Mouse (Mus musculus) ES-E14 (cell line): ENCODE results near the gene Gm17087. TPM values are rescaled to one million over a fixed set of nuclear protein-coding genes. Genes with fewer than 3 reads are reported as not detected.

ENCODE experiments used
- DNase-seq: peaks from one replicate; pipeline ENCODE4 v3.0.0-alpha.2; 2013; ENCODE audit warnings: low read depth, low spot score
- H3K27ac ChIP-seq: 2 replicates; pipeline ENCODE4 v1.5.1; 2012; ENCODE audit warnings: low read depth, mild to moderate bottlenecking, low read length, moderate library complexity, mixed read lengths; ENCODE audit not compliant: poor library complexity, insufficient read depth, severe bottlenecking
- H3K36me3 ChIP-seq: 2 replicates; pipeline ENCODE4 v1.6.1; 2012; ENCODE audit warnings: mild to moderate bottlenecking, low read length, moderate library complexity, mixed read lengths; ENCODE audit not compliant: control insufficient read depth, poor library complexity, insufficient read depth, severe bottlenecking
- H3K4me1 ChIP-seq, 2 experiments: fragments of 150-350 bp in 1 of 2; sonication (generic) in 1 of 2; 2 replicates each; pipeline ENCODE4 v1.6.1; 2012; ENCODE audit warnings: low read length in 2 of 2, mild to moderate bottlenecking in 1 of 2, mixed read lengths in 1 of 2; ENCODE audit not compliant: control insufficient read depth in 2 of 2, insufficient read depth in 2 of 2, poor library complexity in 1 of 2
- H3K4me3 ChIP-seq, 2 experiments: fragments of 150-350 bp in 1 of 2; sonication (generic) in 1 of 2; 2 replicates each; pipeline ENCODE4 v1.5.1; 2012; ENCODE audit warnings: low read length in 2 of 2, low read depth in 1 of 2, mild to moderate bottlenecking in 1 of 2, mixed read lengths in 1 of 2; ENCODE audit not compliant: insufficient read depth in 1 of 2, poor library complexity in 1 of 2, severe bottlenecking in 1 of 2
- H3K9ac ChIP-seq: 2 replicates; pipeline ENCODE4 v1.6.1; 2012; ENCODE audit warnings: low read depth, mild to moderate bottlenecking, low read length, mixed read lengths; ENCODE audit not compliant: poor library complexity, insufficient read depth, severe bottlenecking
- H3K9me3 ChIP-seq: fragments of 150-350 bp; sonication (generic); 2 replicates; pipeline ENCODE4 v1.6.1; 2012; ENCODE audit warnings: low read depth, mild to moderate bottlenecking, low read length; ENCODE audit not compliant: control insufficient read depth, insufficient read depth
- CHD2 ChIP-seq: IDR thresholded peaks from 2 replicates; pipeline ENCODE4 v1.6.1; 2014; ENCODE audit warnings: mild to moderate bottlenecking, low read depth, low read length, inconsistent platforms
- HCFC1 ChIP-seq: IDR thresholded peaks from 2 replicates; pipeline ENCODE4 v1.6.1; 2012; ENCODE audit warnings: low read length, inconsistent platforms, borderline replicate concordance; ENCODE audit not compliant: insufficient read depth
- MAFK ChIP-seq: IDR thresholded peaks from 2 replicates; pipeline ENCODE4 v1.6.1; 2014; ENCODE audit warnings: mild to moderate bottlenecking, low read depth, low read length, inconsistent platforms; ENCODE audit not compliant: insufficient read depth
- ZC3H11A ChIP-seq: IDR thresholded peaks from 2 replicates; pipeline ENCODE4 v1.6.1; 2012; ENCODE audit warnings: low read depth, mild to moderate bottlenecking, inconsistent platforms, low read length, borderline replicate concordance
- ZNF384 ChIP-seq: IDR thresholded peaks from 2 replicates; pipeline ENCODE4 v1.6.1; 2012; ENCODE audit warnings: low read depth, low read length, inconsistent platforms
- in situ Hi-C, 2 experiments: fragments of 600-800 bp; cut with MboI; formaldehyde crosslinking; loops; one replicate each; pipeline ENCODE4 v1.15.1; 2025; ENCODE audit warnings: low sequenced_read_pairs in 2 of 2, inconsistent platforms in 1 of 2; ENCODE audit not compliant: unreplicated experiment in 2 of 2
- total RNA-seq: library from RNA; depleted of rRNA; stranded (reverse); fragments of 300-350 nt; gene quantifications from 2 replicates; pipeline ENCODE4 v1.2.3, GENCODE M21; 2012

Gene Gm17087
- total RNA-seq, 1 experiment = not detected

DNA sequence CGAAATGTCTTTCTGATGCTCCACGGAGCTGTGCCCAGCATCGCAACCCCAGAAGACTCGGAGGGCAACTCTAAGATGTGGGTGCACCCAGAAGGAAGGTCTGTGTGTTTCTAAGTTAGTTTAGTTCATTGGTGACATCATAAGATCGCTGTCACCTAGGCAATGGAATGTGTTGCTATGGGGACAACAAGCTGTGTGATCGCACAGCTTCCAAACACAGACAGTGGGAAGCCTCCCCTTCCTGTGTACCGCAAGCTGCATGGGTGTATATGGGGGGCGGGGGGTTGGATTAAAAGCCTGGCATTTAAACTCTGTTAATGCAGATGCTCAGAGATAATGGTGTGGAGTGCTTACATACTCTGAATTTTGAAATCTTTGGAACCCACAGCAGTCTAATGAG is 14.8 kb upstream of the Gm17087 start:
- Histone ChIP-seq H3K36me3 (no peaks in the 10 kb centered on the region), H3K9me3 (no peaks in the 10 kb centered on the region), H3K27ac (no peak overlapping the region), H3K4me3 (no peak overlapping the region), H3K4me1 (no peaks in the 10 kb centered on the region), H3K9ac (no peak overlapping the region)
- TF ChIP-seq MAFK (no peak), ZNF384 (no peak), HCFC1 (no peak), CHD2 (no peak), ZC3H11A (no peak)
- no peak for DNase-seq
- in situ Hi-C loops = no loop called here

DNA sequence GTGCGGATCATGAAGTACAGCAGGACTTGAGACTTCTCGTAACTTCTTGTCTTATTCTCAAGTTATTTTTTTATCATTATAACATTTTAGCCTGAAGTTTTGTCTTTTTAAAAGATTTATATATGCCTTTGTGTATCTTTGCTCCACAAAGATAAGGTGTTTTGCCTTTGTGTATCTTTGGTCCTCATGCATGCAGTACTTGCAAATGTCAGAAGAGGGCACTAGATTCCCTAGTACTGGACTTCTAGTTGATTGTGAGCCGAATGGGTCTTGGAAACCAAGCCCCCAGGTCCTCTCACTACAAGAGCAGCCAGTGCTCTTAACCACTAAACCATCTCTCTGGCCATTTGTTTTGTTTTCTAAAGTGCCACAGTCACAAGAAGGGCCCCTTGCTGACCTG is 13.6 kb upstream of the Gm17087 start:
- no peak overlapping the region for H3K27ac ChIP-seq
- DNase-seq = peak; percentile 21
- TF ChIP-seq ZC3H11A (no peak), HCFC1 (no peak), ZNF384 (no peak), MAFK (no peak), CHD2 (no peak)
- in situ Hi-C loops = no loop called here
- H3K9me3 ChIP-seq = no peaks in the 10 kb centered on the region
- H3K9ac ChIP-seq = no peak overlapping the region
- no peaks in the 10 kb centered on the region for H3K36me3 ChIP-seq
- H3K4me3 ChIP-seq = no peak overlapping the region
- H3K4me1 ChIP-seq = no peaks in the 10 kb centered on the region

DNA sequence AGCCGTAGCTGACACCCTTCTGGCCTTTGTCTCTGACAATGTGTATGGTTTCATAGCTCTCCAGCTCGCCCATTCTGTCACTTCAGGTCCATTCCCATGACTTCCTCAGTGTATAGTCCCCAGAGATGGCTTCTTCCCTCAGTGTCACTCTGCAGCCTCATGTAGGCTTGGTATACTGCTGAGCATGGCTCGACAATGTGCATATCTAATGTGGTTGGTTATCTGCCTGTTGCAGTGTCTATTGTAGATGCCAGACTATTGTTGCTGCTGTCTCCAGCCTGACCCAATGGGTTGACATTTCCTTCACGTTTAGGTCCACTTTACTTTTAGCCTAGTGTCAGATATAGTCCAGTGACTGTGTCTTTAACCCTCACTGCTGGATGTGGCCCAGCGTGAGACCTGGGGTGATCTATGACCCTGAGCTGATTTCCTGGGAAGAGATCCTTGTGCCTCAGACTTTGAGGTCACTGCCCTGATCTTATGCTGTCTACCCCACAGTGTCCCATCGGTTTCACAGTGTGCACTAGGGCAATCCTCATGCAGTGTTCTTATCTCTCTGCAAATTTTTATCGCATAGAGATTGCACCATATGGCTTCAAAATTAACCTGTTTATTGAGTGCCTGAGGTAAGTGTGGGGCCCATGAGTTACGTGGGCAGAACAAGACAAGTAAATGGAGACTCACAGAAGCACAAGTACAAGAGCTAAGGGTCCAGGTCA is 7.0 kb upstream of the Gm17087 start:
- no peak overlapping the region for H3K9ac ChIP-seq
- H3K27ac ChIP-seq = no peak overlapping the region
- TF ChIP-seq HCFC1 = no peak
- no peak for TF ChIP-seq CHD2
- TF ChIP-seq ZC3H11A = no peak
- TF ChIP-seq MAFK = no peak
- TF ChIP-seq ZNF384 = no peak
- no peaks in the 10 kb centered on the region for H3K4me1 ChIP-seq
- in situ Hi-C loops = no loop called here
- no peaks in the 10 kb centered on the region for H3K36me3 ChIP-seq
- no peak overlapping the region for H3K4me3 ChIP-seq
- no peak for DNase-seq
- H3K9me3 ChIP-seq = no peaks in the 10 kb centered on the region

DNA sequence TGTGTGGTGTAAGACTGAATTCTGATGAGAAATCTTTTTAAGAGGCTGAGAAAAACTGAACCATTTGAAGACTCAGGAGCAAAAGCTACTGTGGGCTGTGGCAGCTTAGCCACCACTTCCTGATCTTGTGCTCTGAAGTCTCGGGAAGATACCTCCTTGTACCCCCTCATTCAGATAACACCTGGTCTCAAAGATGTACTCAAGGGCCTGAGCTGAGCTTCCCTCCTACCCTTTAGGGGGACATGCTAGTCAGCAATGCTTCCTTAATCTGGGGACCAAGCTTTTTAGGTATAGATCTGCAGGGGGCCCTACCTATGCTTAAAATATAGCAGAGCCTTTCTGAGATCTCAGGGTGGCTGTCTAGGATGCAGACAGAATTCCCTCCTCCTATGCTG is 3.9 kb downstream of the Gm17087 start:
- DNase-seq = no peak
- in situ Hi-C loops = no loop called here
- TF ChIP-seq CHD2 (no peak), HCFC1 (no peak), ZC3H11A (no peak), ZNF384 (no peak)
- H3K4me1 ChIP-seq = no peaks in the 10 kb centered on the region
- H3K36me3 ChIP-seq = no peaks in the 10 kb centered on the region
- H3K9me3 ChIP-seq = no peaks in the 10 kb centered on the region
- H3K4me3 ChIP-seq = no peak overlapping the region
- no peak overlapping the region for H3K27ac ChIP-seq
- H3K9ac ChIP-seq = no peak overlapping the region
